Mouse (Mus musculus) cerebellum, adult (tissue): ENCODE data around the gene Ap5b1.

Source experiments
- ATAC-seq: cut with Nextera tagmentation; 2 replicates; pipeline ENCODE4 v1.9.2; 2017; ENCODE audit warnings: mild to moderate bottlenecking, moderate library complexity, mixed read lengths; ENCODE audit not compliant: insufficient number of reproducible peaks, low FRiP score, low TSS enrichment

The Ap5b1 gene

GRCm38 (mm10) chr19:5566316-5566715 is 1.5 kb upstream of the Ap5b1 start:
- ATAC-seq: no peak

GRCm38 (mm10) chr19:5567180-5567533 is 668 bp upstream of the Ap5b1 start:
- ATAC-seq: peak; percentile 29; the same call in 1 of the 2 replicates

- ATAC-seq: peak; percentile 37; the same call in 1 of the 2 replicates
Observed at GRCm38 (mm10) chr19:5568470-5569140, 780 bp downstream of the Ap5b1 start.

GRCm38 (mm10) chr19:5569521-5569920 is 1.7 kb downstream of the Ap5b1 start:
- no peak for ATAC-seq

GRCm38 (mm10) chr19:5570353-5571246 is 2.8 kb downstream of the Ap5b1 start:
- no peak for ATAC-seq

GRCm38 (mm10) chr19:5571831-5572230 is 4.0 kb downstream of the Ap5b1 start:
- no peak for ATAC-seq

- no peak for ATAC-seq
Observed at GRCm38 (mm10) chr19:5572331-5573125, 4.7 kb downstream of the Ap5b1 start.

GRCm38 (mm10) chr19:5575336-5575735 is 7.5 kb downstream of the Ap5b1 start:
- ATAC-seq: no peak

- ATAC-seq: no peak
Observed at GRCm38 (mm10) chr19:5579971-5580370, 12.1 kb downstream of the Ap5b1 start.

GRCm38 (mm10) chr19:5580776-5581175 is 13.0 kb downstream of the Ap5b1 start:
- ATAC-seq: no peak

- no peak for ATAC-seq
Observed at GRCm38 (mm10) chr19:5581995-5582394, 14.2 kb downstream of the Ap5b1 start.

- no peak for ATAC-seq
Observed at GRCm38 (mm10) chr19:5589159-5589558, 21.3 kb downstream of the Ap5b1 start.

GRCm38 (mm10) chr19:5591888-5592287 is 24.1 kb downstream of the Ap5b1 start:
- ATAC-seq: no peak

- ATAC-seq: no peak
Observed at GRCm38 (mm10) chr19:5599224-5599623, 31.4 kb downstream of the Ap5b1 start.

GRCm38 (mm10) chr19:5601752-5602541 is 34.1 kb downstream of the Ap5b1 start, which contains the start of gene Rnaseh2c:
Gene Rnaseh2c (plus strand): TSS chr19:5601873.
- peak; percentile 89 for ATAC-seq

- ATAC-seq: no peak
Observed at GRCm38 (mm10) chr19:5603664-5604063, 35.8 kb downstream of the Ap5b1 start.

GRCm38 (mm10) chr19:5605126-5605525 is 37.3 kb downstream of the Ap5b1 start:
- no peak for ATAC-seq

- ATAC-seq: no peak
Observed at GRCm38 (mm10) chr19:5606196-5606595, 38.4 kb downstream of the Ap5b1 start.

- ATAC-seq: no peak
Observed at GRCm38 (mm10) chr19:5607705-5608410, 40.0 kb downstream of the Ap5b1 start.
